Mouse (Mus musculus): ENCODE measurements around the gene Gm28305.

Gm28305 gene

DNA sequence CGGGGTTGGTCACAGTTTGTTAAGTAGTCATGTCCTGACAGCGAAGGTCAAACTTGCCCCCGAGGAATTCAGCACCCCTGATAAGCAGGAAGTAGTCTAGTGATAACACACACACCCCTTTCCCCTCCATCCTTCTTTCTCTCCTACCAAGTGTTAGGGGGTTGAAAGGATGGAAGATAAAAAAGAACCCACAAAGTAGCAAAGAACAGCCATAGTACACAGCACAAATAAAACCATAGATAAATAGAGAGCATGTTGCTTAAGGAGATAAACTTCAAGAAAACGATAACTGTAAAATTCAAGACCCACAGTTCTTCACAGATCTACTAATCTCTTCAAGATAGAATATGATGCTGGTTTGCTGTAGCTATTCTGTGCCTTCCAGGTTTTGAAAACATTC lies 29.8 kb downstream of the Gm28305 start:
- intact Hi-C loops (cut with DNase I), result loop anchor here (10.0 kb wide), 1 partner anchor 105 kb away; no protein-coding TSS in a partner anchor

GRCm38 (mm10) chr9:104070863-104071604 lies 30.6 kb downstream of the Gm28305 start:
- intact Hi-C loops (cut with DNase I), result loop anchor here (10.0 kb wide), 1 partner anchor 104 kb away; no protein-coding TSS in a partner anchor

DNA sequence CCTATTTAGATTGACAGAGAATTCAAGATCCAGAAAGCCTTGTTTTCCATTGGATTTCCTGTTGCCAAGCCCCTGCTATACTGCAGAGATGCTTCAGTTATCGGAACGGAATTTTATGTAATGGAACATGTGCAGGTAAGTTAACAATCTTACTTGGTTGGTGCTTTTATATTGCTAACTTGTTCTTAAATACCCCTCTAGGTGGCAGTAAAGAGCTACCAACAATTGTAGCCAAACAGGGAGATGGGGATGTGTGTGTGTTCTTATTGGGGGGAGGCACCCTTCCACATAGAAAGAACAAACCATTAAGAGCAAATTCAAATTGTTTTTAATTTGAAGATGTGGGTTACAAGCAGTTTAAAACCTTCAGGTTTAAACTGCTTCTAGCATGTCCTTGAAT lies 35.3 kb downstream of the Gm28305 start:
- intact Hi-C loops (cut with DNase I), result loop anchor here (10.0 kb wide), 1 partner anchor 99 kb away; no protein-coding TSS in a partner anchor

DNA sequence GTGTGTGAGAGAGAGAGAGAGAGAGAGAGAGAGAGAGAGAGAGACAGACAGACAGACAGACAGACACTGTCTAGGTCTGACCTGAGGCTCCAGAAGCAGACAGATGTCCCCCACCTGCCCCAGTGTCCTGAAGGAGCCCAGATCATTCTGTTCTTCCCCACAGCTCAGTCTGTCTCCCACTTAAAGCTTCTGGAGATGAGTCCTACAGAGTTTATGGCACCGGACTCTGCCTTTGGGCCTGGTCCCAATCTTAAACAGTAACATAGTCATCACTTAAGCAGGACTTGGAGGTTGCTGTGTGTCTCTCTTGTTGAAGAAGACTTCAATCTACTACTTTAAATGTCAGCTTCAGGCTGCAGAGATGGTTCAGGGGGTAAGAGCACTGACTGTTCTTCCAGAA lies 38.3 kb downstream of the Gm28305 start:
- intact Hi-C loops (cut with DNase I), result loop anchor here (10.0 kb wide), 1 partner anchor 96 kb away; no protein-coding TSS in a partner anchor

- intact Hi-C loops (cut with DNase I), result loop anchor here (10.0 kb wide), 1 partner anchor 95 kb away; no protein-coding TSS in a partner anchor
Observed at GRCm38 (mm10) chr9:104079379-104079778, 38.9 kb downstream of the Gm28305 start.

DNA sequence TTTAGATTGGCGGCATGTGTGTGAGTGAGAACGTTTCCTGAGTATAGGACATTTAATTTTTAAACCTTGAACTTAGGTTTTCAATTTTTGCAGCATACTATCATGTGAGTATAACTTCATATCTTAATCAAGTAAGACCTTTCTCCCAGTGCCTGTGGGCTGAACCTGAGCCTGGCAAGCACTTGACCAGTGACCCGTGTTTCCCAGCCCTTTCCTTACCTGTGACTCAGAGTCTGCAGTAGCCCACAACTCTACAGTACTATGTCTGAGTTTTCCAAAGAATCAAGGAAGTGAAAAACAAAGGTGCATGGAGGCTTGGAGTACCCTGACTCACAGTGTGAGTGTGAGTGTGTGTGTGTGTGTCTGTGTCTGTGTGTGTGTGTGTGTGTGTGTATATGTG lies 39.6 kb downstream of the Gm28305 start:
- intact Hi-C loops (cut with DNase I), result no loop called here

DNA sequence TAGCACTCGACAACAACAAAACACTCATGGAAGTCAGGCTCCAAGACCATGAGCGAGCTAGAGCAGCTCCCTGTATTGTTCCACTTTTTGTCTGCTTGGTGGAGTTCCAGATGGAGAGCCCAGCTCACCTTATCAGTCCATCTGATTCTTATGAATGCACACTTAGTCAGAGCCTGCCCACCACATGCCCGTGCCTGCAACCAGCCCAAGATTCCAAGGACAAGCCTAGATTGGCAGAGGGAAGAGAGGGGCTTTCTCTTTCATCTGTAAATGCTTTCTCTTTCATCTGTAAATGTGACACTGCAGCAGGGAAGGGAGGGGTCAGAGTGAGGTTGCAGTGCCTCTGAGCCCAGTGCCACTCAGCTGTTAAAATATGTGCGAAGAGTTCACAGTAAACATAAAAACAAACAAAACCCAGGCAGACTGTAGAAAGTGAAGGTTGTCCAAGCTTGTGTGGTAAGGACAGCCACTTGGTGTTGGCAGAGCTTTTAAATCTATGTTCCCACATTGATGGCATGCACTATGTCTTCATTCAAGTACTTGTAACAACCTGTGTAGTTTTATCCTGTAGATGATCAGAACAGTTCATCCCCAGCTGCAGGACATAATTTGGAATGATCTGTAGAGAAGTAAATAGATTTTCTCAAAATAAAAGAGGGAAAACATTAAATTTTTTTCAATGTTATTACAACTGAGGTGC lies 45.4 kb downstream of the Gm28305 start:
- intact Hi-C loops (cut with DNase I), result no loop called here

DNA sequence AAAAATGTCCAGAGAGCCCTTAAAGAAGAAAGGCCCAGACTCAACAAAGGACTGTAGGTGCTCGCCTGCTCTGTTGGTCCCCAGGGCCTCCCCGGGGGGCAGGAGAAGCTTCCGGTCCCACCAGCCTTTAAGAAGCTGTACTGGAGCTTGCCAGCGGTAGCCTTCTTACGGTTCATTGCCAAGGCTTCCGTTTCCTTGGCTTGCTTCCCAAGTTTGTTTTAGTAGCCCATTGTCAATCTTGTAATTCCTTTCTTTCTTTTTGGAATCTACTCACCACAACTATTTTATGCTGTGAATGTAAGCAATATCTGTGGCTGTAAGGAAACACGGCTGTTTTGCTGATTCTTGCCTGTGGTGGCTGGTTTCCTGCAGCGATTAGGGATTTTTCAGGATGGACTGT lies 48.1 kb downstream of the Gm28305 start:
- intact Hi-C loops (cut with DNase I), result no loop called here

DNA sequence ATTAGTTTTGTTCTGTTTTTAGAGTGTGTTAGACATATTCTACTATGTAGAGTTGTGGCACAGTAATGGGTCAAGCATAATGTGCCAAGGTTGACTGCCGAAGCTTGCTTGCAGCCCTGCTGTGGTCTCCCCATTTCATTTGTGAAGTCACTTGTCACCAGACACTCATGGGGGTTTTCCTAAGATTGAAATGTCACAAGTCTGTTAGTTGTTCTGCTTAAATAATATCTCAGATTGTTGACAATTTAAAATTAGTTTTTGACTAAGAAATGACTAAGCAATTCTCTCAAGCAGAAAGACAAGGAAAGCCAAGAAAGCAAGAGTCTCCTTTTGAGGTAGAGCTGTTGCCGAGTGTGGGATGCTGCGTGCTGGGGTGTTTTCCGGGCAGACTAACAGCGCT lies 52.5 kb downstream of the Gm28305 start:
- intact Hi-C loops (cut with DNase I), result no loop called here

GRCm38 (mm10) chr9:104098256-104098655 lies 57.8 kb downstream of the Gm28305 start:
- intact Hi-C loops (cut with DNase I), result no loop called here

DNA sequence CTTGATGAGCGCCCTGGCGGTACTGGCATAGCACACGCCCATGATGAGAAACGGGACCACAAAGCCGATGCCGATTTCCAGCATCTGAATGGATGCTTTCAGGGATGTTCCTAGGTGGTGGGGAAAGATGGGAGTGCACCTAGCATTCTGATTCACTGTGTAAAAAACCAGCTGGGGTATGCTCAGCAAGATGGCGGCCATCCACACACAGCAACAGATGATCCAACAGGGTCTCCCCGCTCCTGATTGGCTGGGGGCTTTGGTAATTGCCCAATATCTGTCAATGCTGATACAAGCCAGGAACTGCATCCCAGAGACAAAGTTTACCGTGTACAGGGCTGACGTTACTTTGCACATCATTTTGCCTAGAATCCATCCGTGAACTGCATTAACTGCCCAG lies 58.6 kb downstream of the Gm28305 start:
- intact Hi-C loops (cut with DNase I), result no loop called here

DNA sequence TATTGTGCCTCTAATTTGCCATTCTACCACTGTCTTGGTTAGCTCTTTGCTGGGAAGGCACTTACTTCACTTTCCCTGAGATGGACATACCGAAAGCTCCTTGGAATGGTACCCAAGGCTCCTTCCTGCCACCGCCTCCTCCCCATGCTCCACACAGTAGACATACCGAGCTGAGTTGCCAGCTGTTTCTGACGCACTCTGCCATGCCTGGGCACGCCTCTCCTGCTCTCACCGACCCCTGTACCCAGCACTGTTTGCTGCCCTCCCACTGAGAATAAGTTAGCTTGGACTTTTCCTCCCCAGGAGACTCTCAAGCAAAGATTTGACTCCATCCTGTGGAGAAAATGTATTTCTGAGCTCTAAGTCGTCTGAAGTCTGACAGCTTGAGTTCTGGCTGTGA lies 60.4 kb downstream of the Gm28305 start:
- intact Hi-C loops (cut with DNase I), result no loop called here

- intact Hi-C loops (cut with DNase I), result no loop called here
Observed at GRCm38 (mm10) chr9:104101458-104101857, 61.0 kb downstream of the Gm28305 start.

- intact Hi-C loops (cut with DNase I), result no loop called here
Observed at GRCm38 (mm10) chr9:104102301-104102700, 61.8 kb downstream of the Gm28305 start.

DNA sequence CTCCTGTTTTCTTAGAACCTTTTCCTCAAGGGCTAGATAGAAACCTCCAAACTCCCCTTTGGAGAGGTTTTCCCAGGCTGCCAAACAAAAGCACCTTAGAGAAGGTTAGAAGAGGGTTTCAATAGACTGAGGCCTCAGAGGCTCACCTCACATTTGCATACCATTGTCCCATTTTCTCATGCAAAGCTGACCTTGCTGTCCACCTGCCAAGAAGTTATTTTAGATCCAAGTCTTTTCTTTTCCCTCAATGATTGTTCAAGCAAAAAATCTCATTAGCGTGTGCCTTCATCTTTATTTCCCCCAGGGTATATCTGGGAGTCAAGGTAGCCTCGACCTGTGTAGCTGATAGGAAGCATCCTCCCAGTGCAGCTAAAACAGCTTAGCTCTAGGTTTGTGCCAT lies 62.4 kb downstream of the Gm28305 start:
- intact Hi-C loops (cut with DNase I), result no loop called here

DNA sequence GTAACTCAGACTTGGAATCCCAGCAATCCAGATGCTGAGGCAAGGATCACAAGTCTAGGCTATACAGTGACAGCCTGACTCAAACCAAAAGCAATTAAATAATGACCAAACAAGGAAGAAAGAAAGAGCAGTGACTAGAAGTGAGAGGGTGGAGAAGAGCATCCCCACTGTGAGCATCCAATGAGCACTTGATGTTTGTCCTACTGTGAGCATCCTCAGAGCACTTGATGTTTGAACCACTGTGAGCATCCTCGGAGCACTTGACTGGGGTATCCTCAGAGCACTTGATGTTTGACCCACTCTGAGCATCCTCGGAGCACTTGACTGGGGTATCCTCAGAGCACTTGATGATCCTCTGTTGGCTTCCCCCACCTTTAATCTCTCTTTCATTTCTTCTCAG lies 64.5 kb downstream of the Gm28305 start:
- intact Hi-C loops (cut with DNase I), result no loop called here

GRCm38 (mm10) chr9:104106930-104107329 lies 66.5 kb downstream of the Gm28305 start:
- intact Hi-C loops (cut with DNase I), result no loop called here

DNA sequence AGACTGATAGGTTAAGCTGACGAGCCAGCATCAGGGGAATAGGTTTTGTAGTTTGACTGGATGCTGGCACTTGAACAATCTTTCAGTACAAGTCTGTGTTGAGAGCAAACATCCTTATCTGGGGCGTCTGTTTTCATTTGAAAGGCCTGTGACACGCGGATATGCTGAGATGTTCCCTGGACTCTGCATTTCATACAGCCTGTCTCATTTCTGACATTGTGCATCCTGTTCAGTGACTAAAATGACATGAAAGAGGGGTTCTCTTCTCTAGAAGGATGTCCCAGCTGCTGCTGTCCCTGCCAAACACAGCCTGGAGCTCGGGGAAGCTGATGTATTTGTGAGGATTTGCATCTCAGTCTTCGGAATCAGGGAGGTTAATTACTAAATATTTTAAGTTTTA lies 67.0 kb downstream of the Gm28305 start:
- intact Hi-C loops (cut with DNase I), result no loop called here

DNA sequence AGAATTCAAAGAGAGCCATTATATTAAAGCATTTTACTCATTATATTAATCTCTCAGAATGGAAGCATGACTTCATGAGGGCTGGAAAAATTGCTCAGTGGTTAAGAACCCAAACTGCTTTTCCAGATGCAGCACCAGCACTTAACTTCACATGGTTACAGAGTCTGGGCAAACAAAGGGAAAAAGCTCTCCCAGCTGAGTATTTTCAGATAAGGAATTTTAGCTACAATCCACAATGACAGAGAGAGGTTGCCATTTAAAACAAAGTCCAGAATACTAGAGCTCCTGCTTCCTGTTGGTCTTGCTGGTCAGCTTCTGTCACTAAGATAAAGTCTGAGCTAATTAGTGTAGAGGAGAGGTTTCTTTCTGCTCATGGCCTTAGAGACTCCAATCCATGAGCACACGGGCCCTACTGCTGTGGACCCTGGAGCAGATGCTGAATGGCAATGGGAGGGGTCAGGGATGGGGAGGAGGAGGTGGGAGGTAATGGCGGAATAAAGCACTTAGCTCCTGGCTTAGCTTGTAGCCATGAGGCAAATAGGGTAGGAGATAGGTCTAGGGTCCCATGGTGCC lies 68.2 kb downstream of the Gm28305 start:
- intact Hi-C loops (cut with DNase I), result no loop called here

GRCm38 (mm10) chr9:104109151-104109550 lies 68.7 kb downstream of the Gm28305 start:
- intact Hi-C loops (cut with DNase I), result no loop called here

GRCm38 (mm10) chr9:104123101-104123500 lies 82.6 kb downstream of the Gm28305 start:
- intact Hi-C loops (cut with DNase I), result no loop called here

GRCm38 (mm10) chr9:104123622-104124021 lies 83.2 kb downstream of the Gm28305 start:
- intact Hi-C loops (cut with DNase I), result no loop called here

Measured in adrenal gland (tissue).